Comparison of ENCODE assay signal across 8 mouse cellular contexts in genomic region chr11:102320686-102321005, GRCm38 (mm10). TPM values are rescaled to one million over a fixed set of nuclear protein-coding genes. Genes with fewer than 3 reads are reported as not detected.
DNase-seq lines count a peak whose midpoint lies in the region; ATAC-seq lines count a peak whose summit lies in the region.

No protein-coding gene starts in this region.

- no peaks in the 10 kb centered on the region for H3K27me3 ChIP-seq in hindbrain, embryonic 11.5 days (ENCODE audit: control insufficient read depth, insufficient read depth, low read length)

- ATAC-seq in hindbrain, embryonic 11.5 days (ENCODE audit: low FRiP score): no peak

- H3K4me3 ChIP-seq in hindbrain, embryonic 11.5 days (ENCODE audit: low read depth, low read length): peak overlapping the region; percentile 100

- H3K27ac ChIP-seq in hindbrain, embryonic 11.5 days (ENCODE audit: low read depth, low read length): peak overlapping the region; percentile 99

- peak overlapping the region; percentile 100 for H3K9ac ChIP-seq in hindbrain, embryonic 11.5 days (ENCODE audit: low read depth, low read length)

- intact Hi-C loops in left cerebral cortex, postnatal 10 days (cut with DNase I): no loop called here

- DNase-seq in NIH3T3 (ENCODE audit: low read depth): peak; percentile 92
- DNase-seq in cerebellum, adult 18-20 months: peak; percentile 70 to 75
- DNase-seq in frontal cortex, postnatal 14 days (ENCODE audit: low spot score in 2 of 2): peak; percentile 68 to 80
- no peak for DNase-seq in hindbrain, embryonic 11.5 days (ENCODE audit: low spot score)
- DNase-seq in left cerebral cortex, postnatal 10 days (ENCODE audit: extremely low spot score in 1 of 2, low spot score in 2 of 2): peak; percentile 89 to 90
- DNase-seq in mesoderm, embryonic 11.5 days (ENCODE audit: low read depth, low spot score): peak; percentile 27
- DNase-seq in skeletal muscle tissue, adult 2 months (ENCODE audit: low read depth, low spot score): peak; percentile 91
- DNase-seq in spleen, adult 12 weeks (ENCODE audit: low spot score): no peak

- H3K4me1 ChIP-seq in hindbrain, embryonic 11.5 days (replicated peaks; ENCODE audit: control insufficient read depth, insufficient read depth, low read length): no peaks in the 10 kb centered on the region; the same call in 1 of the 2 replicates

- 24% methylated on average over 10 of the region's 10 CpGs for WGBS in hindbrain, embryonic 11.5 days

- H3K4me2 ChIP-seq in hindbrain, embryonic 11.5 days (replicated peaks; ENCODE audit: low read depth, low read length): peak overlapping the region; percentile 90

- no peaks in the 10 kb centered on the region for H3K9me3 ChIP-seq in hindbrain, embryonic 11.5 days (ENCODE audit: control insufficient read depth, low read length)

- H3K36me3 ChIP-seq in hindbrain, embryonic 11.5 days (ENCODE audit: control insufficient read depth, insufficient read depth, low read length): no peaks in the 10 kb centered on the region

RNA-seq across cellular contexts. Expression of gene Ubtf, which starts 1.1 kb away (rescaled TPM):
- 82.1 and 83.4 TPM in 2 replicates for polyA plus RNA-seq in hindbrain, embryonic 11.5 days (2014; fragmentation: Nextera tagmentation; extraction: Ambion mirVana)
- 100 to 1,000 TPM in 1 of 2 experiments, 10 to 100 TPM in 1; 97.0 to 100 TPM for total RNA-seq in left cerebral cortex, postnatal 10 days (2021)

RNA-seq across cellular contexts. Expression of gene Atxn7l3, which starts 24.2 kb away (rescaled TPM):
- polyA plus RNA-seq in hindbrain, embryonic 11.5 days (2014; fragmentation: Nextera tagmentation; extraction: Ambion mirVana): 17.5 and 22.0 TPM in 2 replicates
- total RNA-seq in left cerebral cortex, postnatal 10 days (2021): 100 to 1,000 TPM; 187 TPM

RNA-seq across cellular contexts. Expression of gene Tmub2, which starts 35.9 kb away (rescaled TPM):
- 64.0 and 65.2 TPM in 2 replicates for polyA plus RNA-seq in hindbrain, embryonic 11.5 days (2014; fragmentation: Nextera tagmentation; extraction: Ambion mirVana)
- total RNA-seq in left cerebral cortex, postnatal 10 days (2021): 10 to 100 TPM; 61.2 to 64.4 TPM

RNA-seq across cellular contexts. Expression of gene Slc4a1, which starts 45.4 kb away (rescaled TPM):
- polyA plus RNA-seq in hindbrain, embryonic 11.5 days (2014; fragmentation: Nextera tagmentation; extraction: Ambion mirVana): 25.8 and 28.1 TPM in 2 replicates
- 1 to 10 TPM in 1 of 2 experiments, under 1 TPM in 1; 0.47 to 1.2 TPM for total RNA-seq in left cerebral cortex, postnatal 10 days (2021)

RNA-seq across cellular contexts. Expression of gene Asb16, which starts 52.1 kb away (rescaled TPM):
- 0.06 and 0.08 TPM in 2 replicates for polyA plus RNA-seq in hindbrain, embryonic 11.5 days (2014; fragmentation: Nextera tagmentation; extraction: Ambion mirVana)
- under 1 TPM; 0.49 to 0.71 TPM for total RNA-seq in left cerebral cortex, postnatal 10 days (2021)

Comparison
In these comparisons a context has a peak if more than half of its experiments do, and no peak if none do; other contexts are left out.
1. DNase-seq: peak in NIH3T3 (single experiment), cerebellum, adult 18-20 months (2 of 2), frontal cortex, postnatal 14 days (2 of 2), left cerebral cortex, postnatal 10 days (2 of 2), mesoderm, embryonic 11.5 days (single experiment) and skeletal muscle tissue, adult 2 months (single experiment); none in hindbrain, embryonic 11.5 days (single experiment) and spleen, adult 12 weeks (single experiment).